In genomic region chr3:83620435-83620834, GRCm38 (mm10) we compare ENCODE assay signal across 16 mouse cellular contexts.
"Had no signal": no experiment of that assay in that cellular context is flagged by ENCODE, and none has a peak within 500 bp of the region (broad histone marks: within the 10 kb centered on the region; RNA-seq: fewer than 3 reads in every experiment).

No protein-coding gene starts in this region.

- H3K27me3 ChIP-seq: limb, embryonic 15.5 days; liver, embryonic 12.5 days; neural tube, embryonic 12.5 days had no signal

- DNase-seq: kidney, adult 11 months; kidney, adult 9 months; kidney, postnatal 36 days; layer of hippocampus, adult 9-11 months; lung, embryonic 14.5 days; lung, postnatal 10 days; lung, postnatal 4 days; right cerebral cortex, adult 18-20 months; right cerebral cortex, postnatal 25 days; thymus, postnatal 36 days had no signal

- ATAC-seq: liver, embryonic 12.5 days had no signal

- H3K9ac ChIP-seq: limb, embryonic 15.5 days; liver, embryonic 12.5 days; lung, embryonic 14.5 days; neural tube, embryonic 12.5 days had no signal

- H3K4me2 ChIP-seq: limb, embryonic 15.5 days; liver, embryonic 12.5 days; lung, embryonic 14.5 days; neural tube, embryonic 12.5 days had no signal

- H3K4me3 ChIP-seq: limb, embryonic 15.5 days; liver, embryonic 12.5 days; midbrain, embryonic 10.5 days; myocyte; neural tube, embryonic 12.5 days had no signal

- H3K27ac ChIP-seq: kidney, postnatal 0 days; limb, embryonic 15.5 days; liver, embryonic 12.5 days; midbrain, embryonic 10.5 days; neural tube, embryonic 12.5 days had no signal

- H3K4me1 ChIP-seq: limb, embryonic 15.5 days; liver, embryonic 12.5 days; midbrain, embryonic 10.5 days; neural tube, embryonic 12.5 days had no signal

- H3K36me3 ChIP-seq: limb, embryonic 15.5 days; liver, embryonic 12.5 days; midbrain, embryonic 10.5 days; neural tube, embryonic 12.5 days had no signal

- H3K9me3 ChIP-seq: limb, embryonic 15.5 days; liver, embryonic 12.5 days; midbrain, embryonic 10.5 days; neural tube, embryonic 12.5 days had no signal
